8 mouse cellular contexts compared by ENCODE assay signal in genomic region chr3:69044167-69044591, GRCm38 (mm10). TPM values are rescaled to one million over a fixed set of nuclear protein-coding genes. Genes with fewer than 3 reads are reported as not detected.
DNase-seq lines count a peak whose midpoint lies in the region; ATAC-seq and TF ChIP-seq lines count a peak whose summit lies in the region.

No protein-coding gene starts in this region.

- peak overlapping the region; percentile 90 for H3K27ac ChIP-seq in layer of hippocampus, adult 2 months
- H3K27ac ChIP-seq in limb, embryonic 10.5 days = peak overlapping the region; percentile 100
- peak overlapping the region; percentile 85 for H3K27ac ChIP-seq in neural tube, embryonic 12.5 days

- TF ChIP-seq CTCF in layer of hippocampus, adult 2 months (conservative IDR thresholded peaks at IDR 0.05) = no peak
- TF ChIP-seq CTCF in Patski (IDR thresholded peaks at IDR 0.05) = no peak

- no peaks in the 10 kb centered on the region for H3K27me3 ChIP-seq in Patski
- H3K27me3 ChIP-seq in limb, embryonic 10.5 days (ENCODE audit: low read depth, poor library complexity, severe bottlenecking) = no peaks in the 10 kb centered on the region
- no peaks in the 10 kb centered on the region for H3K27me3 ChIP-seq in neural tube, embryonic 12.5 days (replicated peaks)

- peak overlapping the region; percentile 90 for H3K4me3 ChIP-seq in layer of hippocampus, adult 2 months
- peak overlapping the region; percentile 95 for H3K4me3 ChIP-seq in limb, embryonic 10.5 days
- peak overlapping the region; percentile 87 for H3K4me3 ChIP-seq in neural tube, embryonic 12.5 days

- H3K9me3 ChIP-seq in limb, embryonic 10.5 days (replicated peaks) = no peaks in the 10 kb centered on the region
- no peaks in the 10 kb centered on the region for H3K9me3 ChIP-seq in neural tube, embryonic 12.5 days

- WGBS in limb, embryonic 10.5 days = 0% methylated on average over 42 of the region's 42 CpGs
- under 1% methylated on average over 42 of the region's 42 CpGs for WGBS in neural tube, embryonic 12.5 days

- peak overlapping the region; percentile 94 for H3K9ac ChIP-seq in neural tube, embryonic 12.5 days

- POLR2A ChIA-PET in Patski (lab: Charles Lee) = interaction anchor here (0.7 to 3.6 kb wide), 8 partner anchors 8 to 82 kb away, joined by 3 to 43 read pairs (median 4); partner anchors contain the start of genes Ift80 and Smc4

- peaks cover 40% of the 10 kb centered on the region for H3K36me3 ChIP-seq in limb, embryonic 10.5 days
- peaks cover 4% of the 10 kb centered on the region for H3K36me3 ChIP-seq in neural tube, embryonic 12.5 days

- peak overlapping the region; percentile 67 for H3K4me2 ChIP-seq in neural tube, embryonic 12.5 days (replicated peaks)

- CTCF ChIA-PET in Patski (lab: Charles Lee) = interaction anchor here (1.2 to 7.7 kb wide), 5 partner anchors 19 to 36 kb away, joined by 4 to 63 read pairs (median 8); no protein-coding TSS in a partner anchor

- no peak for DNase-seq in layer of hippocampus, adult 2 months (ENCODE audit: low spot score in 2 of 2)
- DNase-seq in layer of hippocampus, postnatal 14 days (ENCODE audit: low spot score in 2 of 2) = no peak
- no peak for DNase-seq in Patski (ENCODE audit: low read depth, low spot score)
- peak; percentile 79 for DNase-seq in limb, embryonic 10.5 days (ENCODE audit: low spot score)
- no peak for DNase-seq in spleen, postnatal 4 days (ENCODE audit: low spot score in 2 of 2)
- DNase-seq in thymus, adult 18-20 months = no peak

- ATAC-seq in Patski = peak; percentile 33
- ATAC-seq in erythroid progenitor cell, adult 5-6 weeks (replicated peaks; ENCODE audit: low FRiP score, poor library complexity, severe bottlenecking) = peak; percentile 43
- ATAC-seq in neural tube, embryonic 12.5 days (ENCODE audit: low FRiP score, low read depth) = peak; percentile 73

- peaks cover 36% of the 10 kb centered on the region for H3K4me1 ChIP-seq in limb, embryonic 10.5 days
- H3K4me1 ChIP-seq in neural tube, embryonic 12.5 days = peaks cover 7% of the 10 kb centered on the region

- in situ Hi-C loops in Patski (cut with MboI; ENCODE audit: low pct_unique_long_range_greater_than_20kb) = loop anchor here (5.0 kb wide), 1 partner anchor 37 kb away; no protein-coding TSS in a partner anchor

RNA-seq across cellular contexts. Expression of gene Trim59, which starts 0.4 kb away (rescaled TPM):
- 10 to 100 TPM; 10.7 to 12.9 TPM for total RNA-seq in layer of hippocampus, adult 2 months (2021)
- 1 to 10 TPM; 6.3 to 7.1 TPM for total RNA-seq in layer of hippocampus, postnatal 14 days (2021)
- 54.5 TPM for polyA plus RNA-seq in Patski (2021)
- 516 and 641 TPM in 2 replicates for total RNA-seq in erythroid progenitor cell, adult 5-6 weeks (2015; ENCODE audit: low replicate concordance)
- 350 and 524 TPM in 2 replicates for total RNA-seq in erythroid progenitor cell, adult 5-6 weeks (2017; ENCODE audit: low replicate concordance)
- 180 and 192 TPM in 2 replicates for polyA plus RNA-seq in limb, embryonic 10.5 days (2016; fragmentation: Nextera tagmentation; extraction: Ambion mirVana)
- 112 and 114 TPM in 2 replicates for polyA plus RNA-seq in neural tube, embryonic 12.5 days (2016; fragmentation: Nextera tagmentation; extraction: Ambion mirVana)

RNA-seq across cellular contexts. Expression of gene Smc4, which starts 39.6 kb away (rescaled TPM):
- 1 to 10 TPM; 6.6 to 7.7 TPM for total RNA-seq in layer of hippocampus, adult 2 months (2021)
- 1 to 10 TPM; 8.4 to 9.3 TPM for total RNA-seq in layer of hippocampus, postnatal 14 days (2021)
- 127 TPM for polyA plus RNA-seq in Patski (2021)
- 764 and 1,013 TPM in 2 replicates for total RNA-seq in erythroid progenitor cell, adult 5-6 weeks (2015; ENCODE audit: low replicate concordance)
- 1,945 and 2,175 TPM in 2 replicates for total RNA-seq in erythroid progenitor cell, adult 5-6 weeks (2017; ENCODE audit: low replicate concordance)
- 136 and 176 TPM in 2 replicates for polyA plus RNA-seq in limb, embryonic 10.5 days (2016; fragmentation: Nextera tagmentation; extraction: Ambion mirVana)
- polyA plus RNA-seq in neural tube, embryonic 12.5 days (2016; fragmentation: Nextera tagmentation; extraction: Ambion mirVana) = 125 TPM in 2 replicates

RNA-seq across cellular contexts. Expression of gene Ift80, which starts 39.8 kb away (rescaled TPM):
- 10 to 100 TPM; 25.5 to 27.0 TPM for total RNA-seq in layer of hippocampus, adult 2 months (2021)
- 10 to 100 TPM; 18.9 to 19.4 TPM for total RNA-seq in layer of hippocampus, postnatal 14 days (2021)
- polyA plus RNA-seq in Patski (2021) = 96.4 TPM
- total RNA-seq in erythroid progenitor cell, adult 5-6 weeks (2015; ENCODE audit: low replicate concordance) = 155 and 233 TPM in 2 replicates
- total RNA-seq in erythroid progenitor cell, adult 5-6 weeks (2017; ENCODE audit: low replicate concordance) = 270 and 271 TPM in 2 replicates
- 16.8 and 19.6 TPM in 2 replicates for polyA plus RNA-seq in limb, embryonic 10.5 days (2016; fragmentation: Nextera tagmentation; extraction: Ambion mirVana)
- 12.6 and 13.5 TPM in 2 replicates for polyA plus RNA-seq in neural tube, embryonic 12.5 days (2016; fragmentation: Nextera tagmentation; extraction: Ambion mirVana)

Comparison
In these comparisons a context has a peak if more than half of its experiments do, and no peak if none do; other contexts are left out.
1. RNA of gene Trim59, which starts 0.4 kb away (total RNA-seq): 350 to 641 TPM in erythroid progenitor cell, adult 5-6 weeks; 10.7 to 12.9 TPM in layer of hippocampus, adult 2 months and 6.3 to 7.1 TPM in layer of hippocampus, postnatal 14 days; every median in the first group is over 10 times any median in the second.
2. RNA of gene Smc4, which starts 39.6 kb away (total RNA-seq): 764 to 2,175 TPM in erythroid progenitor cell, adult 5-6 weeks; 8.4 to 9.3 TPM in layer of hippocampus, postnatal 14 days and 6.6 to 7.7 TPM in layer of hippocampus, adult 2 months; every median in the first group is over 10 times any median in the second.
3. RNA of gene Ift80, which starts 39.8 kb away (total RNA-seq): 155 to 271 TPM in erythroid progenitor cell, adult 5-6 weeks; 25.5 to 27.0 TPM in layer of hippocampus, adult 2 months and 18.9 to 19.4 TPM in layer of hippocampus, postnatal 14 days; every median in the first group is over 4 times any median in the second.
4. Peak in every context shown above with its lines, with median percentiles within 50 percentile points of each other: H3K27ac ChIP-seq, H3K4me3 ChIP-seq and ATAC-seq.